Mouse (Mus musculus): ENCODE measurements at regions not wholly inside any gene's neighbourhood (a gene's known extent, or its start where the extent isn't known, plus 50 kb on each side); places are given as distances from the start of the nearest gene placed in this dataset.
"Not testable (repeated sequence)": the region's sequence is repeated elsewhere in the genome, so short reads cannot be mapped to it uniquely, and the experiment has no call there.

DNA sequence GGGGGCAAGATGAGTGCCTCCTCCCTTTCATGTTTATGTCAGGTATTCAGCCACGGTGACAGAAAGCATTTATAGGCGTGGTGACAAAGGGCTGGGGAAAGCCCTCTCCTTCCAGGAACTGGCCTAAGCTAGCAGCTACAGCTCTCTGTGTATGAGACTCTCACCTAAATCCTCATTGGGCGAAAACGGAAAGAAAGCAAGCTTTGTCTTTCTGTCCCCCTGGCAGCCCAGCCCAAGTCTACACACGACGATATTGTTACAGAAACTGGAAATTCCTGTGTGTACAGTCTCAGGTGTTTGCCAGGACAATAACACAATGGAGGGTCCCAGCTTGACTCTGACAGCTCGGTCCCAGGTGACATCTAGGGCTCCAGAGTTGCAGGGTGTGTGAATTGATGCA, 60.0 kb downstream of the Dact2 start:
- no peak for DNase-seq (ENCODE audit: low spot score in 2 of 2)

DNA sequence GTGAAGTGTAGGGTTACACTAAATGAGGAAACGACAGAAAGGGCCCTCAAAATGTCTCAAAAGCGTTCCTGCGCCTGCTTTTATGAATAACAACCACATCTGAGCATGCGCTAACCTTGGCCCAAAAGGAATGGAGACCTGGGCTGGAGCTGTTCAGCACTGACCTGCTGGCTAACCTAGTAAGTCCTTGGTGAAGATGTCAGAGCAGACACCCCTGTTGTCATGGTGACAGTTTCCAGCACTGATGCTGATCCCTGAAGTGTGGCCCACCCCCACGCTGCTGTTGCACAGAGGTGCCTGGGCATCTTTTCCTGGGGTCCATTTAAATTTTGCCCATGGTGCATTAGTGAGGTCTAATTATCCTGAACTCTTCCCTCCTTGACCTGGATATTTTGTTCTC, 62.4 kb downstream of the Dact2 start:
- no peak for DNase-seq (ENCODE audit: low spot score in 2 of 2)

DNA sequence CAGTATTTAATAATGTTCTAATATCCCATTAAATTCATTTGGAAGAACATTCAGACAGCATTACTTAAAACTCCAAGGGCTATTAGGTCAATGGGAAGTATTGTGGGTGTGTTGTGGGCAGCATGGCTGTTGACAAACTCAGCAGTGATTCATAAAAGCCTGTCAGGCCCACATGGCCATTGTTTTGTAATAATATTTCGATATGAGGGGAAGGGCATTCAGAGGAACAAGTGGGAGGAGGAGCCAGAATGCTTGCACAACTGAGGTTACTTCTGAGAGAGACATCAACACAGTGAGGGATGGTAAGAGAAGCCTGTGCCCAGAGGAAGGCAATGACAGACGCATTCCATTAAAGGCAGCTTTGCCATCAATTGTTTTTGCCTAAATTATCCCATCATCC, 63.8 kb downstream of the Dact2 start:
- DNase-seq (ENCODE audit: low spot score in 2 of 2): peak in 1 of 2 experiments; percentile 24

DNA sequence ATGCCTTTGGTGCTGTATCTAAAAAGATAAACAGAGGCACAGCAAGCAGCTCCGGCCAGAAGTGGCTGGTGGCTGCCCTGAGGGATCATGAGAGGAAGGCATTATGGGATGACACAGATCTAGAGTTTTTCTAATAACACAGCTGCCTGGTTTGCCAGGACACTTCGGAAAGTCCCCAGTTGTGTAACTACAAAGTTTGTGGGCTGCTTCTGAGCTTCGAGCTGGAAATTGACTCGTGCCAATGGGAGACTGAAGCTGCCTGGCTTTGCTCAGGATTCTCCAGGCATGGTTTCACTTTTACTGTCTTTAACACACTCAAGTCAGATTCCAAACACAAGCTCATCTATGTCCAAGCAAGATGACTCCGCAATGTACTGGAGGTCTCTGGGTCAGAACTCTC, 65.2 kb downstream of the Dact2 start:
- DNase-seq (ENCODE audit: low spot score in 2 of 2): no peak

DNA sequence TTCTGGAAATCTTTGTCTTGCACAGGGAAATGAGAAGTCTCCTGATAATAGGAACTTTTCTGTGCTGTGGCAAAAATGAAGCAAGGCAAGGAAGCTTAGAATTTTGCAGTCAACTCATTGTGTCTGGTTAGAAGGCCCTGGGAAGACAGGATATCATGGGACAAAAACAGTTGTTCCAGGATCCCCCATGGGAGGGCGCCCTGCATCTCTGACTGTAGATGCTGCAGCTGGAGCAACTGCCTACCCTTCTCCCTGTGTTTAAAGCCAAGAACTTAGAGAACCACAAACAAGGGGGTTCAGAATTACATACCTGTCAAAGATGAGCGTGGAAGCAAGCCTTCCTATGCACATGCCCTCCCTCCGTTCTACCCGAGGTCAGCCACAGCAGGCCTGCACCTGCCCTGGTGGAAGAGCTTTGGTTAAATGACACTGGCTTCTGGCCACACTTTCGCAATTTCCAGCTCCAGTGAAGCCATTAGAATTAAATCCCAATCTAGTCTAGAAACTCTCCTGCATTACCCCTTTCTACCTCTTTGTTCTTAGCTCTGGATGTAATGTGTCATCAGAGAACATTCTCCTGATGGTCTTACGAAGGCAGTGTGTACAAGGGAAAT, 67.3 kb downstream of the Dact2 start:
- peak; percentile 21 to 33 for DNase-seq (ENCODE audit: low spot score in 2 of 2)

DNA sequence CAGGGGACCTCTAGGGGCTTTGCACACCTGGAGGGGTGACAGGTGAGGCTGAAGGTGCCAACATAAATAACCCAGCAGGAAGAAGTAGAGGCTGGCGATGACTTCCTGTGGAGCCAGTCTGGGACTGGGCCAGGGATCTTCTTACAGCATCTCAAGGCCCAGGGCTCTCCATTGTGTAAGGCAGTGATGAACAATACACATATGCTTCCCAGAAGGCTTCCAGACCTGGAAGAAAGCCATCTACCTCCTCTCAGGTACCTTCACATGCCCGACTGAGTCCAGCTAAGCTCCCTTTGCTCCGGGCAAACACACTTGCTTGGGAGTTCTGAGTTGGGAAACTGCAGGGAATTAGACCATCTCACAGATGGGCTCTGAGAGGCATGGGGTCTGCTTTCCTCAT, 69.5 kb downstream of the Dact2 start:
- DNase-seq (ENCODE audit: low spot score in 2 of 2): no peak

DNA sequence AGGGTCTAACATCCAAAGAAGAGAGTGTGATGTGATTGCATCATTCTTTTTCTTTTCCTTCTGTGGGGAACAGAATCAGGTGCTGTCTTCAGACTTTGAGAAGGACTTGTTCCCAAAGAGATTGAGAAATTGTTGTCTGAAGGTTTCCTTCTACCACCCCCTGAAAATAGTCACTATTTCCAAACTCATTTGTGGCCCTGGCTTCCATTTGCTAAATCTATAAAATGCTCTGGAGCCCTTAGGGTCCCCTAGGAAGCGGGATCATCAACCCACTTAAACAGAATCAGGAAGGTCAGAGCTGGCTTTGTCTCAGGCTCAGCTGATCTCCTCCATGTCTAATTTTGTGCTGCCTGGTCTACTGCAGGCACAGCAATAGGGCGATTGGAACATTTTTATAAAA, 70.1 kb downstream of the Dact2 start:
- no peak for DNase-seq (ENCODE audit: low spot score in 2 of 2)

DNA sequence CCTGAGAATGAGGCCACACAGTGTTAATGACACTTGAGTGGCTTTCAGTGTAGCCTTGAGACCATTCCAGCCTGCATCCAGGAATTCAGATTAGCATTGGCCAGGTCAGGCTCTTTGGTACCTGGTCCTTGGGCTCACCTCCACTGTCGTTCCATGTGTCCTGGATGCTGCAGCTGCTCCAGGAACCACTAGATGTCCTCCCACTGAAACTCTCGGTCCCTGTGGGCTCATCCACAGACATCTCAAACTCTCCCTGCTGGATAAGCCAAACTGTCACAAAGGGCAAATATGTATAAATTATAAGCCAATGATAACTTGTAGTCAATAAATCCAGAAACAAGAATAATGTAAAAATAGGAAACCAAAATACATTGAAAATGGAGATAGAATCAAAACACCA, 67.7 kb upstream of the Gm7358 start:
- not testable (repeated sequence) for DNase-seq (ENCODE audit: low spot score in 2 of 2)

DNA sequence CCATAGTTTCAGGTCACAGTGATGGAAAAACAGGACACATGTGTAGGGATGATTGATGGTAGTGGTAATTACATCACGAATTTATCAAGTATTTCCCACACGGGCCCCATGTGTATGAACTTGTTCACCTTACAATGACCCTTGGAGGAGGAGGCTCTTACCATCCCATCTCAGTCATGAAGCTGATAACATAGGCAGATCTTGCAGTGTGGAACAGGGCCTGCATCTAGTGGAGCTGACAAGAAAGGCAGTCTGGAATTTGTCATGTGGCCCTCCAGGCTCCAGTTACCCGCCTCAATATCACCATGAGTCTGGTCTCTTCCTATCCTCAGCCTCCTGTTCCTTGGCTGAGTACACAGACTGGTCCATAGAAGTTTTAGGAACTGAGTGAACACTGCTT, 59.5 kb upstream of the Gm7358 start:
- DNase-seq (ENCODE audit: low spot score in 2 of 2): no peak

DNA sequence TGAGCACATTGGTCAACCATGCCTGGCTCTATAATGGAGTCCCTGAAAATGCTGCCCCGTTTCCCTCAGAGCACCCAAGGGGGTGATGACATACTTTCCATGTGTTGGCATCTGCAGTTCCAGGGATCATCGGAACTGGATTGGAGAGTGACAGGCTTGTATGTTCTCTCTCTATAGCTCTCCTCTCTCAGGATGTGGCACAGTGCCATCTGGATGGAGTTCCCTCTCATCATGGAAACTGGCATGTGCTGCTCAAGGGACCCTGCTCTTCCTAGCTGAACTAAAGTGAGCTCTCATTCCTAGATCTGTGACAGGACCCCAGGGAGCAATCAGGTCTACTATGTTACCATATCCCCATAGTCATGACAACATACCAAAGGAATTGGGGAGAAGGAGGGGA, 56.9 kb upstream of the Gm7358 start:
- DNase-seq (ENCODE audit: low spot score in 2 of 2): no peak

DNA sequence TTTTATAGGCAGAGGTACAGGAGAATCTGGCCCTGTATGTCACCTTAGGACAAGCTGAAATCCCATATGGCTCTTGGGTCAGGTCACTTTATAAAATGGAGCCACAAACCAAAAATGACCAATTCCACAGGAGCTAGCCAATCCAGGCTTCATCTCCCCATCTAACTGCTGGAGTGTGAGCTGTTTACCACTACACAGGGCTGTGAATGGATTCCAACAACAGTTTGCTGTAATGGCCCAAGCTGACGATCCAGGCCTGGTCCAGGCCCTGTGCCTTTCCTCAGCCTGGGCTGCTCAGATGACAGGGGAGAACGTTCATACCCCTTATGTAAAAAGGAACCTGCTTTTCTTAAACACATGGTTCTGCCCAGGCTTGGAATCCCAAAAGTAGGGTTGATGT, 55.5 kb upstream of the Gm7358 start:
- no peak for DNase-seq (ENCODE audit: low spot score in 2 of 2)

DNA sequence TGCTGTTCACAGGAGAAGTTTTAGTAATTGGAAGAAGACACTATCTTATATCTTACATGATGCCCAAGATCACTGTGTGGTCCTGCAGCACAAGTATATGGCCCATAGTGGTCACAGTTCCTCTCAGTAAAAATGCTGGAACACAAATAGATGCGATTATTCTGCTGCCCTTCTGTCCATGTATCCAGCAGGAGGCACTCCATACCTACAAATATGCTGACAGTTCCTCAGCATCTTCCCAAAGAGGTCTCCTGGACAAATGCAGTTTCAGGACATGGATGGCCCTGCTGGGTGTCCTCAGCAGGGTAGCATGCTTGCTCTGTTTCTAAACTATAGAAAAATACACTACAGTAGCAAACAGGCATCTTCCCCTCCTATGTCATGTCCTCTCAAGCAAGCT, 52.4 kb upstream of the Gm7358 start:
- DNase-seq (ENCODE audit: low spot score in 2 of 2): not testable (repeated sequence)
